Mouse (Mus musculus): ENCODE measurements around the gene Gm20388.

DNA sequence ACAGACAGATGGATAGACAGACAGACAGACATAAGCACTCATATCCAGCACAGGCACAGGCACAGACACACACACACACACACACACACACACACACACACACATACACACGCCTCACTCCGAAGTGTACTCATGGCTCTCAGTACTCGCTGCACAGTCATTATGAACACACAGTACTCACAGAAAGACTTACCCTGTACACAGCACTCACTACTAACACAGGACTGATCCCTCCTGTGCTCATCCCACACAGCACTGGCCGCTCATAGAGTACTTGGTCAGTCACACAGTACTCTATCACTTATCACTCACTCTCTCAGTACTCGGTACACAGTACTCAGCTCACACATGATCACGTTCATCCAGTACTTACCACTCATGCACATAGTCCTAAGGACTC lies 462.0 kb downstream of the Gm20388 start:
- TF ChIP-seq EP300 (optimal IDR thresholded peaks at IDR 0.05), result no peak
- no peak for TF ChIP-seq CTCF (IDR thresholded peaks at IDR 0.05; ENCODE audit: low read depth)
